Mouse (Mus musculus) limb, embryonic 14.5 days (tissue): ENCODE measurements at regions not wholly inside any gene's neighbourhood (a gene's known extent, or its start where the extent isn't known, plus 50 kb on each side); places are given as distances from the start of the nearest gene placed in this dataset.

Source experiments
- ATAC-seq: fragments of 200-750 bp; cut with Nextera tagmentation; 2 replicates; pipeline ENCODE4 v1.8.0; 2017; ENCODE audit warnings: low read depth, moderate number of reproducible peaks, moderate TSS enrichment; ENCODE audit not compliant: low FRiP score
- DNase-seq: peaks from one replicate; pipeline ENCODE4 v3.0.0-alpha.2; 2015; ENCODE audit warnings: low spot score
- H3K27ac ChIP-seq: fragments of 300-500 bp; sonication (generic); replicated peaks from 2 replicates; pipeline ENCODE4 v1.5.1; 2014; ENCODE audit warnings: low read depth, mild to moderate bottlenecking, low read length, moderate library complexity, mixed read lengths
- H3K27me3 ChIP-seq: fragments of 300-500 bp; sonication (generic); 2 replicates; pipeline ENCODE4 v1.6.1; 2014; ENCODE audit warnings: low read length, mixed read lengths; ENCODE audit not compliant: control insufficient read depth, insufficient read depth
- H3K36me3 ChIP-seq: fragments of 300-500 bp; sonication (generic); 2 replicates; pipeline ENCODE4 v1.6.1; 2014; ENCODE audit warnings: mild to moderate bottlenecking, low read length, moderate library complexity, mixed read lengths; ENCODE audit not compliant: control insufficient read depth, insufficient read depth
- H3K4me1 ChIP-seq: fragments of 300-500 bp; sonication (generic); 2 replicates; pipeline ENCODE4 v1.6.1; 2014; ENCODE audit warnings: antibody characterized with exemption, low read length, mixed read lengths; ENCODE audit not compliant: control insufficient read depth, insufficient read depth
- H3K4me2 ChIP-seq: fragments of 300-500 bp; sonication (generic); replicated peaks from 2 replicates; pipeline ENCODE4 v1.6.1; 2014; ENCODE audit warnings: low read depth, mild to moderate bottlenecking, low read length, moderate library complexity; ENCODE audit not compliant: severe bottlenecking
- H3K4me3 ChIP-seq: fragments of 300-500 bp; sonication (generic); replicated peaks from 2 replicates; pipeline ENCODE4 v1.5.1; 2014; ENCODE audit warnings: low read length
- H3K9ac ChIP-seq: fragments of 300-500 bp; sonication (generic); 2 replicates; pipeline ENCODE4 v1.6.1; 2014; ENCODE audit warnings: mild to moderate bottlenecking, low read depth, low read length, moderate library complexity; ENCODE audit not compliant: severe bottlenecking
- H3K9me3 ChIP-seq: fragments of 300-500 bp; sonication (generic); 2 replicates; pipeline ENCODE4 v1.6.1; 2016; ENCODE audit warnings: low read length; ENCODE audit not compliant: control insufficient read depth
- POLR2A ChIP-seq: fragments of 200-500 bp; IDR thresholded peaks from 2 replicates; pipeline ENCODE4 v1.8.0; 2012; ENCODE audit warnings: inconsistent platforms, mild to moderate bottlenecking, moderate library complexity, borderline replicate concordance; ENCODE audit not compliant: insufficient read depth, insufficient read length; ENCODE audit errors: extremely low read depth
- WGBS: fragments of 180-500 bp; shearing (Covaris S2); extraction: QIAGEN DNeasy Blood & Tissue Kit; methylation state at CpG from one replicate; pipeline ENCODE4 v1.1.7; 2014; 5-methylcytosine and 5-hydroxymethylcytosine counted together

DNA sequence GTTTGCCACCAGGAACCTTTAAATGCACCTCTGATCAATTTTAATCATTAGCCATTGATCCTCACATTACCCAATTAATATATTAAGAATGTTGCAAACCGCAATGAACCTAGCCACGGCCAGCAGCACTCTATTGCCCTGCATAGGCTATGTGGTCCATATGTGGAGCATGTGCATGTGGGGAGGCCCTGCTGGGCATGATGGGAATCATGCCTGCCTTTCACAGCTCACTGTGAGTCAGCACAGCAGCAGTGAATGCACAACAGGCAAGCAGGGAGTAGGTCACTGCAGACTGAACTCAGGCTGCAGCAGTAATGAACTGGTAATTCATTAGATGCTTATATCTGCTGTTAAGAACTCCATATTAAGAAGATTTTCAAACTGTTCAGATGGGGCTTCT, 119.5 kb upstream of the Nrp1 start:
- TF ChIP-seq POLR2A: no peak
- WGBS: 69% methylated on average over 2 of the region's 2 CpGs

DNA sequence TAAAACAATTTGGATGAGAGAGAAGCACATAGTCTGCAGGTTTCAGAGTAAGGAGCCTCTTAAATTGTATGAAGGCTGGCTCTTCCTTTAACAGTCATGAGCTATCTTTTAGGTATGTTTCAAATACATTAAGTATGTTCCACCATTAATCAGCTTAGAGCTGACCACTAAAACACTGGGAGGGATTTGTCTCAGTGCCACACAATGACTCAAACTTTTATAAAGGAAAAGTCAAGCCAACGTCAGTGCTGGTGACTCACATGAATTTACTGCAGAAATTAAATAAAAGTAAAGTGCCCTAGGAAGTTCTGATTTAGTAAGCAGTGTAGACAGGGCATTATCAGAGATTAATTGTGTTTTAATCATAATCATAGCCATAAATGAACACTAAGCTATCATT, 118.6 kb upstream of the Nrp1 start:
- no peaks in the 10 kb centered on the region for H3K27me3 ChIP-seq
- ATAC-seq (no peak), DNase-seq (no peak)
- no peak overlapping the region for H3K9ac ChIP-seq
- H3K9me3 ChIP-seq: no peaks in the 10 kb centered on the region
- H3K36me3 ChIP-seq: no peaks in the 10 kb centered on the region
- TF ChIP-seq POLR2A: no peak
- H3K4me2 ChIP-seq: no peak overlapping the region
- peaks cover 3% of the 10 kb centered on the region; the same call in 1 of the 2 replicates for H3K4me1 ChIP-seq
- WGBS: 43% methylated on average over 1 of the region's 1 CpGs
- no peak overlapping the region for H3K27ac ChIP-seq
- H3K4me3 ChIP-seq: no peak overlapping the region

More for the DNA sequence above, 119.5 kb upstream of the Nrp1 start:
- H3K4me2 ChIP-seq: no peak overlapping the region
- no peaks in the 10 kb centered on the region for H3K27me3 ChIP-seq
- H3K36me3 ChIP-seq: no peaks in the 10 kb centered on the region
- H3K9me3 ChIP-seq: no peaks in the 10 kb centered on the region
- H3K4me1 ChIP-seq: peaks cover 5% of the 10 kb centered on the region; the same call in 1 of the 2 replicates
- no peak for ATAC-seq
- H3K27ac ChIP-seq: no peak overlapping the region
- no peak overlapping the region for H3K9ac ChIP-seq
- DNase-seq: no peak
- no peak overlapping the region for H3K4me3 ChIP-seq

- Histone ChIP-seq H3K27ac (no peak overlapping the region), H3K4me3 (no peak overlapping the region), H3K27me3 (no peaks in the 10 kb centered on the region), H3K4me2 (no peak overlapping the region), H3K9me3 (no peaks in the 10 kb centered on the region), H3K36me3 (no peaks in the 10 kb centered on the region), H3K9ac (no peak overlapping the region), H3K4me1 (no peaks in the 10 kb centered on the region)
- ATAC-seq (no peak), DNase-seq (no peak)
- no peak for TF ChIP-seq POLR2A
- 94% methylated on average over 1 of the region's 1 CpGs for WGBS
Measured at GRCm38 (mm10) chr8:128241200-128241599, 117.2 kb upstream of the Nrp1 start.

DNA sequence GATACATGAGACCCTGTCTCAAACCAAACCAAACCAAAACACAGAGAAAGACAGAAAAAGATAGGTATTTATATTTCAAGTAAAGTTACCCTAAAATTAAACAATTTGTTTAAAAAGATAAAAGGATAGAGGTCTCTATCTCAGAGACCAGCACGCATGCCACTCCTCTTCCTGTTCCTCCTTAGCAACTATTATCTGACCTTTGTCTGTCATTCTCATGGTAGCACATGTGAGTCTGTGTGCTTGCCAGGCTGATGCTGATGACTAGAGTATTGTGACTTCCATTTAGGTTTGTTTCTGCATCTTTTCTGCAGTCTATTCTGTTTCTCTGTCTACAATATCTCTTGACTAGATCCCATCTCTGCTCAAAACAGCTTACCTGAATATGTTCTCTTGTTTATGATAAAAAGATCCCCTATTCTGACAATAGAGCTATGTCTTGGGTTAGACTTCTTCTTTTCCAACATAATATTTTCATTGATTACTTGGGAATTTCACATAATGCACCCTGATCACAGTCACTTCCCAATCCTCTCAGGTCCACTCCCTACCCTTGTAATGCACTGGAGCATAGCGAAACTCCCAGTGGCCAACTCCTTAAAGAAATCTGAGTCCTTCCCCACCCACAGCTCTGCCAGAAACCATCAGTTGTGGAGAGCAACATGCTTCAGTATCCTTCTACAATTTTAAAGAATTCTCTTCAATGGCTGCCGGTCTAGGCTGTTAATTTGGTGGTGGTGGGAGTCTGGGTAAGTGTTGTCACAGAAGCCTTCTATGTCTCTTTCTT, 115.7 kb upstream of the Nrp1 start:
- Histone ChIP-seq H3K36me3 (no peaks in the 10 kb centered on the region), H3K4me1 (no peaks in the 10 kb centered on the region), H3K9ac (no peak overlapping the region), H3K4me2 (no peak overlapping the region), H3K27ac (no peak overlapping the region), H3K27me3 (no peaks in the 10 kb centered on the region), H3K9me3 (no peaks in the 10 kb centered on the region), H3K4me3 (no peak overlapping the region)
- TF ChIP-seq POLR2A: no peak
- DNase-seq (no peak), ATAC-seq (no peak)
- WGBS: 93% methylated on average over 3 of the region's 3 CpGs

DNA sequence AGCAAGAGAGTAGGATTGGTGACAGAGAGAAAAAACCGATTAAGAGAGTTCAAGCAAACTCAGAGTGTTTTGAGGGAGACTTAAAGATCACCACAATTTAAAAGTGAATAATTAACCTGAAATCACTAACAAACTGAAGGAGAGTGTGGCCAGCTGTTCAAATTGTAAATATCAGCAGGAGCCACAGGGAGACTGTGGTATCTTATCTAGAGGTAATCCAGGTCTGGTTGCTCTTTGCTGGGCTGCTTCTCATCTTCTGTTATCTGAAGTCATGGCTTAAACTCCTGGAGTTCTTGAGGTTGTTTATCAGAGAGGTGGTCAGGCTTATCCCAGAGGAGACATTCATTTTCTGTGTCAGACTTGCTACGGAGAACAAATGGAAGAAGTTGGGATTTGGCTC, 106.7 kb upstream of the Nrp1 start:
- no peaks in the 10 kb centered on the region for H3K9me3 ChIP-seq
- WGBS: 51% methylated on average over 2 of the region's 2 CpGs
- H3K27ac ChIP-seq: no peak overlapping the region
- no peaks in the 10 kb centered on the region for H3K27me3 ChIP-seq
- H3K4me2 ChIP-seq: no peak overlapping the region
- no peak overlapping the region for H3K9ac ChIP-seq
- no peak for ATAC-seq
- TF ChIP-seq POLR2A: no peak
- no peaks in the 10 kb centered on the region for H3K4me1 ChIP-seq
- H3K4me3 ChIP-seq: no peak overlapping the region
- no peaks in the 10 kb centered on the region for H3K36me3 ChIP-seq
- no peak for DNase-seq
